Mouse (Mus musculus) embryonic facial prominence, embryonic 10.5 days (tissue): ENCODE measurements around the gene Pnlip. TPM values are rescaled to one million over a fixed set of nuclear protein-coding genes. Genes with fewer than 3 reads are reported as not detected.

ENCODE experiments used
- DNase-seq: peaks from one replicate; pipeline ENCODE4 v3.0.0-alpha.2; 2017; ENCODE audit warnings: low spot score
- H3K27ac ChIP-seq: fragments of 300-500 bp; sonication (generic); replicated peaks from 2 replicates; pipeline ENCODE4 v1.5.1; 2016; ENCODE audit warnings: mild to moderate bottlenecking
- H3K27me3 ChIP-seq: fragments of 300-500 bp; sonication (generic); replicated peaks from 2 replicates; pipeline ENCODE4 v1.6.1; 2016; ENCODE audit warnings: low read depth, mild to moderate bottlenecking; ENCODE audit not compliant: poor library complexity, severe bottlenecking
- H3K36me3 ChIP-seq: fragments of 300-500 bp; sonication (generic); replicated peaks from 2 replicates; pipeline ENCODE4 v1.6.1; 2016; ENCODE audit warnings: mild to moderate bottlenecking, moderate library complexity
- H3K4me1 ChIP-seq: fragments of 300-500 bp; sonication (generic); 2 replicates; pipeline ENCODE4 v1.6.1; 2016
- H3K4me3 ChIP-seq: fragments of 300-500 bp; sonication (generic); 2 replicates; pipeline ENCODE4 v1.5.1; 2016; ENCODE audit warnings: mild to moderate bottlenecking, moderate library complexity
- H3K9me3 ChIP-seq: fragments of 300-500 bp; sonication (generic); 2 replicates; pipeline ENCODE4 v1.6.1; 2016; ENCODE audit warnings: mild to moderate bottlenecking
- WGBS: fragments of 180-500 bp; shearing (Covaris S2); methylation state at CpG from one replicate; pipeline ENCODE4 v1.1.7; 2016; 5-methylcytosine and 5-hydroxymethylcytosine counted together
- polyA plus RNA-seq: library from polyadenylated mRNA; unstranded; fragments of >200 nt; fragmentation: Nextera tagmentation; extraction: Ambion mirVana; gene quantifications from 2 replicates; pipeline ENCODE4 v1.2.1, GENCODE M21; 2016

The Pnlip gene
- polyA plus RNA-seq, 1 experiment from 2014 or later, result not detected

DNA sequence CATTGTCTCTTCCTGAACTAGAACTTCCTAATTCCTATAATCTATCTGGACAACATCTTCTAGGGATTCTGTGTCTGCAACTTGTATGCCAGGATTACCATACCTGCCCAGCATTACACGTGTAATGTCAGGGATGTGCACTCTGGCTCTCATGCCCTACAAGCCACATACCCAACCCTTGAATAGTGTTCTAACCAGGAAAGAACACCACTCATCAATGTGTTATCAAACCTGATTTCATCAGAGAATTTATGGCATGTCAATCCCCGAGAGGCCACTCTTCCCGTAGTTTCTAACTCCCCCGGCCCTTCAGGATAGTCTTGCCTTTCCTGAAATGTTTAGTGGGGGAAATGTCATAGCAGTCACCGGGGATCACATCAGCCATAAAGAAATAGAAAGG is 12.6 kb downstream of the Pnlip start:
- no peak for DNase-seq
- Histone ChIP-seq H3K27me3 (no peaks in the 10 kb centered on the region), H3K27ac (no peak overlapping the region), H3K36me3 (no peaks in the 10 kb centered on the region), H3K4me1 (no peaks in the 10 kb centered on the region), H3K4me3 (no peak overlapping the region), H3K9me3 (no peaks in the 10 kb centered on the region)
- WGBS, result 88% methylated on average over 5 of the region's 5 CpGs

DNA sequence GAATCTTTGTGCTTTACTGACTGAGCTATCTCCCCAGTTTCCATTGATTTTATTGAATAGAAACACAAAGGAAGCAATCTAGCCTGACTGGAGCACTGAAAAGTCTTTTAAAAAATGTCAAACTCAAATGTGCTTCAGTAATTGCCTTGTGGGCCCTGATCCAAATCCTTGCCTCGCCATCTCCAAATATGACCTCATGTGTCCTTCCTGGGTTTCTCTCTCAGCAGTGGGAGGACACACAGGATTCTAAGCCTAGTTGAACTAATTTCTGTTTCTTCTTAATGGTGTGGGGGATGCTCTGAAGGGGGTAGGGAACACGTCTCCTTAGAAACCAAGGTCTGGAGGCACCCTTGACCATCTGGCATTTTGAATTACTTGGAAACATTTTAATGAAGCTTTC is 22.3 kb downstream of the Pnlip start:
- no peak for DNase-seq
- no peaks in the 10 kb centered on the region for H3K9me3 ChIP-seq
- no peaks in the 10 kb centered on the region for H3K36me3 ChIP-seq
- H3K4me3 ChIP-seq, result no peak overlapping the region
- no peak overlapping the region for H3K27ac ChIP-seq
- no peaks in the 10 kb centered on the region for H3K4me1 ChIP-seq
- H3K27me3 ChIP-seq, result no peaks in the 10 kb centered on the region
- 75% methylated on average over 2 of the region's 2 CpGs for WGBS

DNA sequence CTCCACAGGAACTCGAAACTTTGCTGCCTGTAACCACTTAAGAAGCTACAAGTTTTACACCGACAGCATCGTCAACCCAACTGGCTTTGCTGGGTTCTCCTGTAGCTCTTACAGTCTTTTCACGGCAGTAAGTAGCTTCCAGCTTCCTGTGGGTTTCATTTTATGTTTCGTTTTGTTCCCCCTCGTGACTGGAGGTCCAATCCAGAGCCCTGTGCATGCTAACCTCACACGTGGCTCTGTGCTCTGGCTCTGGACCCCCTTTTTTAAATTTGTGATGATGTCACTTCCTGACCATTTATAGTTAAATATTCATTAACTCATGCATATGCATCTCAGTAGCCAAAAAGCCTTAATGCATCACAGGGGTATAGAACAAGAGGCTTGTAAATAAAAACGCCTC is 24.8 kb downstream of the Pnlip start:
- Histone ChIP-seq H3K4me3 (no peak overlapping the region), H3K9me3 (no peaks in the 10 kb centered on the region), H3K36me3 (no peaks in the 10 kb centered on the region), H3K4me1 (no peaks in the 10 kb centered on the region), H3K27ac (no peak overlapping the region), H3K27me3 (no peaks in the 10 kb centered on the region)
- 73% methylated on average over 8 of the region's 8 CpGs for WGBS
- DNase-seq, result no peak

DNA sequence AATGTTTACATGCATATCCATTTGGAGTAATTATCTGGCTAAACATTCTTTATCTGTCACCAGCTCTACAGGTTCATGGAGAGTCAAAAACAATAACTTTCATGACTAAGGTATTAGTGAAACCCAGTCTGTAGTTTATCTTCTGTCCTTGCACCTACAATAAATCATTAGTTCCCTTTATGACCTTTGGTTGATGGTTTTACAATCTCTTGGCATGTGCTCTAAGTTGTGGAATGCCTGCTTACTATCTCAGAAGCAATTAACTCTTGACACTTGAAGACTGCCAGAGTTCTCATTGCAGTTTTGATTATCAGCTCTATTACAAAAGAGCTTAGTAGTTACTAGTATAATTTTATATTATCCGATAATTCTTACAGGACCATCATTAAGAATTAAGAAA is 36.6 kb downstream of the Pnlip start:
- no peaks in the 10 kb centered on the region for H3K4me1 ChIP-seq
- DNase-seq, result no peak
- no peak overlapping the region for H3K4me3 ChIP-seq
- H3K9me3 ChIP-seq, result no peaks in the 10 kb centered on the region
- H3K27me3 ChIP-seq, result no peaks in the 10 kb centered on the region
- H3K36me3 ChIP-seq, result no peaks in the 10 kb centered on the region
- 91% methylated on average over 1 of the region's 1 CpGs for WGBS
- no peak overlapping the region for H3K27ac ChIP-seq

DNA sequence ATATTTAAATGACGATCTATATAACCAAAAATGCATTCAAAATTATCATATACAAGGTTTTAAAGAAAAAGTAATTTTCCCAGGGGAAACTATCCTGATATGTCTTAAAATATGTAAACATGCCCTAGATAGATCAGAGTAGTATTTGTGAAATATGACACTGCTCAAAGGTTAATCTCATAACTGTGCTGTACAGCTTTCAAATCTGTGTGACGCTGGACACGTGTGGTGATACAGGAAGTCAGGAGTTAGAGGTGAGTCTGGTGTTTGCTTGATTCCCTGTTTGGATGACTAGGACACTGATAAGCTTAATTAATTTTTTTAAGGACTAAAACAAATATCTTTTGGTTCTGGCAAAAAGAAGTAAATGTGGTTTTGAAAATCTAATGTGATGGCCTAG is 43.0 kb downstream of the Pnlip start:
- H3K4me3 ChIP-seq, result no peak overlapping the region
- no peak for DNase-seq
- H3K27ac ChIP-seq, result no peak overlapping the region
- H3K27me3 ChIP-seq, result no peaks in the 10 kb centered on the region
- no peaks in the 10 kb centered on the region for H3K9me3 ChIP-seq
- WGBS, result 77% methylated on average over 3 of the region's 3 CpGs
- no peaks in the 10 kb centered on the region for H3K36me3 ChIP-seq
- no peaks in the 10 kb centered on the region for H3K4me1 ChIP-seq

DNA sequence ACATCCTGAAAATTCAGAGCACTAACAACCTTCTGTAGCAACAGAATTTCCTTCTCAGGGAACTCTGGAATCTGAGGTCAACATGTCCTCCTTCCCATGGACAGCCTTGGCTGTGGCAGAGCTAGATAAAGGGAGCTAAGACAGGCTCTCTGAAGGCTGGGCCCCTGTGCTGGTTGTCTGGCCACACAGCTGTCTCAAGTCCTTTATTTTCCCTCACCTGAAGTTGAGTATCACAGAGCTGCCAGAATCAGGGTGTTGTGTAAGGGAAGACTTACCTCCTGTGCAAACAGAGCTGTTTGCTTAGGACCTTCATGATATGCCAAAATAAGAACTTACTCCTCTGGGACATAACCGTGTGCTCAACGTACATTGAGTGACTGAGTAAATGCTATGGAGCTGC is 43.9 kb downstream of the Pnlip start:
- DNase-seq, result no peak
- Histone ChIP-seq H3K9me3 (no peaks in the 10 kb centered on the region), H3K27me3 (no peaks in the 10 kb centered on the region), H3K27ac (no peak overlapping the region), H3K4me3 (no peak overlapping the region), H3K4me1 (no peaks in the 10 kb centered on the region), H3K36me3 (no peaks in the 10 kb centered on the region)
- WGBS, result 85% methylated on average over 2 of the region's 2 CpGs

DNA sequence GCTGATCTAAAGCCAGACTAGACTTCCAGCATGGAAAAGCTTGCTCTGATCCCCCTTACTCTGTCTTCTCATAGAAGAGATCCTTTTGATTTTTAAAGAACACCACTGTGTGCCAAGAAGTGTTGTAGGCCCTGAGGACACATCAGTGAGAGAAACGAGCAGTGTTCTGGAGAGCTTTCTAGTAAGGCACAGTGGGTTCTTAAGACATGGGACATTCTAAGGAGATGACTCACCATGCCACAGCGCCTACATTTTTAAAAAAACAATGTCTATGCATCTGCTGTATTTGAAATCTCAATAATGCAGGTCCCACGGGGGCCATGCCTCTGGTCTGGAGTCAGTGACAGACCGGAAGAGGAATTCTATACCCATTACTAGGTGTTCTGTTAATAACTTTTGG is 52.3 kb downstream of the Pnlip start:
- no peaks in the 10 kb centered on the region for H3K9me3 ChIP-seq
- no peaks in the 10 kb centered on the region for H3K4me1 ChIP-seq
- DNase-seq, result no peak
- H3K27ac ChIP-seq, result no peak overlapping the region
- H3K4me3 ChIP-seq, result no peak overlapping the region
- 84% methylated on average over 4 of the region's 4 CpGs for WGBS
- no peaks in the 10 kb centered on the region for H3K27me3 ChIP-seq
- H3K36me3 ChIP-seq, result no peaks in the 10 kb centered on the region

DNA sequence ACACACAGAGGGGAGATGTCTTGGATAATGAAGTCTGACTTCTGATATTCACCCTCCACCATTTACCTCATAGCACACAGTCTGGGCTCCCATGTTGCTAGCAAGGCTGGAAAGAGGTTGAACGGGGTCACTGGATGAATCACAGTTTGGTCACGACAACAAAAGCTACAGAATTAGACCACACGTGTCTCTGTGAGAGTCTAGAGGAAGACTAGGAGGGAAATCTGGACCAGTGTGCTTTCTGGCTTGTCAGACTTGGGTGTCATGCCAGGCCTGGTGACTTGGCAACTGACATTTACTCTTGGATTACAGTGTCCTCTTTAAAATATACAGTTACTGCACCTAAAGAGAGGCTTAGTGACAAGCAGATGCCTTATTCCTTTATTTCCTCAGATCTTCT is 56.3 kb downstream of the Pnlip start:
- 78% methylated on average over 3 of the region's 3 CpGs for WGBS
- DNase-seq, result no peak
- Histone ChIP-seq H3K27me3 (no peaks in the 10 kb centered on the region), H3K9me3 (no peaks in the 10 kb centered on the region), H3K4me1 (no peaks in the 10 kb centered on the region), H3K4me3 (no peak overlapping the region), H3K36me3 (no peaks in the 10 kb centered on the region), H3K27ac (no peak overlapping the region)

DNA sequence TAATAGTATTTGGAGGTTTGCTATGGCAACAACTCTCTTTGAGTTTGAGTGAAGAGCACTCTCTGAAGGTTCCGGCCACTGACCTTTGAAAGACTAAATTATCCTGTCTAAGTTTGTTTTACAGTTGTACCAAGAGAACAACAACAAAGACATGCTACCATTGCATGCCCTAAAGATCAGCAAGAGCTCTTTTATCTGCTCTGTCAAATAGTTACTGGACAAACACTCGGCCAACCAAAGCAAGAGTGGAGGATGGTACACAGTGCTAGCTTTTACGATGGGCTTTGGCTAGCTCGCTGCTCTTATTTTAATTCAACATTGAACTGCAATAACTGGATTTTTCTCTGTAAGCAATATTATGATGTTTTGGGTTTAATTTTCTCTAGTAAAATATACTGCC is 65.6 kb downstream of the Pnlip start:
- Histone ChIP-seq H3K4me1 (no peaks in the 10 kb centered on the region), H3K4me3 (no peak overlapping the region), H3K9me3 (no peaks in the 10 kb centered on the region), H3K36me3 (no peaks in the 10 kb centered on the region), H3K27me3 (no peaks in the 10 kb centered on the region), H3K27ac (no peak overlapping the region)
- 90% methylated on average over 4 of the region's 4 CpGs for WGBS
- DNase-seq, result no peak

DNA sequence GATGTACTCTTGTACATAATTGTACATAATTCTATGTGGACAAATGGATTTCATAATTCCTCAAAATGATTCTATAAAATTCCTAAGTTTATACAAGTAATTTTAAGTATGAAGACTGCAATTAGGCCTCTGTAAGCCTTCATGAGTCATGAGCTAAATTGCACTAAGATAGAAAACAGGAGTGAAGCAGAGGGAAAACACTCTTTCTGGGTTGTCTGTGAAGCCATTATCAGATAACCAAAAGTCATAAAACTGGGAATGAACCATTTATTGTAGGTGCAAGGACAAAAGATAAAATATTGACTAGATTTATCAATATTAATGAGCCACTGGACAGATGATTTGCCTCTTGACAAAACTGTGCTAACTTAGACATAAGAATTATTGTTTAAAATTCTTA is 68.1 kb downstream of the Pnlip start:
- H3K4me3 ChIP-seq, result no peak overlapping the region
- H3K9me3 ChIP-seq, result no peaks in the 10 kb centered on the region
- DNase-seq, result no peak
- no peaks in the 10 kb centered on the region for H3K36me3 ChIP-seq
- H3K27me3 ChIP-seq, result no peaks in the 10 kb centered on the region
- no peak overlapping the region for H3K27ac ChIP-seq
- no peaks in the 10 kb centered on the region for H3K4me1 ChIP-seq

DNA sequence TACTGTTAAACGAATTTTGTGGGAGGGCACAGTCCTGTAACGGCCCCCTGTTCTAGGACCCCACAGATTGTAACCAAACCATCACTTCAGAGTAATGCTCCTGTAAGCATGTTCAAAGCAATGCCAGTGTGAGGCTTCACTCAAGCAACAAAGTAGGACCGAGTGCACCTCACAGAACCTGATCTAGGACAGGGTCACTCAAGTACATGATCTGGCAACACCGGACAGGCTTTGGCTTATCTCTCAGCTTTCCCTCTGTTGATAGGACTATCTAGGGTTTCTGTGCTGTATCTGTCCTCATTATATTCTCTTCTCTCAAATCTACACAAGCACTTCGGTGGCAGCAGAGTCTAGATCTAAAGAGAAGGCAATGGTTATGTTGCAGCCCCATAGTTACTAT is 74.3 kb downstream of the Pnlip start:
- no peaks in the 10 kb centered on the region for H3K27me3 ChIP-seq
- H3K4me3 ChIP-seq, result no peak overlapping the region
- H3K27ac ChIP-seq, result no peak overlapping the region
- H3K36me3 ChIP-seq, result no peaks in the 10 kb centered on the region
- H3K9me3 ChIP-seq, result no peaks in the 10 kb centered on the region
- peaks cover 12% of the 10 kb centered on the region; the same call in 1 of the 2 replicates for H3K4me1 ChIP-seq
- no peak for DNase-seq
- WGBS, result 89% methylated on average over 5 of the region's 5 CpGs

DNA sequence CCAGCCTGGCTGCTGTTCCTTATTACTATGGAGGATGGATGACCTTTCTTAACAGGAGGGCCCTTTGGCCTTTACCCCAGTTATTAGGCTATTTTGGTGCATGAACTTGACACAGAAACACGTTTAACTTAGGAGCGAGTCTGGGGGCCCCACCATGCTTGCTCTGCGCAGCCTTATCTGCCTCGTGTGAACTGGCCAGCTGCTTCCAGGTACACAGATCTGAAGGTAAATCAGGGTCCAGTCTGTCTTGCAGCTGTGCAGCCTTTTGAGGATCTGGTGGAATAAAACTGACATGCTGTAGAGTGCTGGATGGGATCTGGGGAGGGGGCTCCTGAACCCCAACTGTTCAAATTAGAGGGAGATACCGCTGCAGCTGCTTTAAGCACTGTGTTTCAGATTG is 75.5 kb downstream of the Pnlip start:
- Histone ChIP-seq H3K27me3 (no peaks in the 10 kb centered on the region), H3K4me3 (no peak overlapping the region), H3K27ac (no peak overlapping the region), H3K4me1 (peaks cover 12% of the 10 kb centered on the region; the same call in 1 of the 2 replicates), H3K9me3 (no peaks in the 10 kb centered on the region), H3K36me3 (no peaks in the 10 kb centered on the region)
- no peak for DNase-seq
- 69% methylated on average over 5 of the region's 5 CpGs for WGBS

DNA sequence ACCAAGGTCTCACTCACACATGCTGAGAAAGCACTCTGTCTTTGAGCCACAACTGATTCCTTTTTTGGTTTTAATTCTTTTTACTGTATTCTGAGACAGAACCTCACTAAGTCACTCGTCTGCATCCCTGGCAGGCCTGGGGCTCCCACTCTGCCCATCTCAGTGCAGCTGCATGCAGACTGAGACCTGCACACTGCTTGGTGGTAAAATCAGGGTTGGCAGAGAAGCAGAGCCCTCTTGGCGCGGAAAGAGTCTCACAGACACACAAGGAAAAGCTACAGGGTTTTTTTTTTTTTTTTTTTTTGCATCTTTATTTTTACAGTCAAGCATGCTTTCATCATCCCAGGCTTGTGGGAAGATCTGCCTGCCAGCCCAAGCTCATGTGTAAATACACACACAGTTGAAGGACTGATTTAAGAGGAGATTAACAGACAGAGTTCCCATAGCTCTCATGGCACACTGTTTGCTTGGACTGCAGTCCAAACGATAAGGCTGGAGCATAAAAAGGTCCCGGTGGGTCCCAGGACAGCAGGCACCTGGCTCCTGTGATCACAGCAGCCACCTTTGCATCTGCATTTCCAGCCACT is 76.2 kb downstream of the Pnlip start, which contains the start of gene Pnliprp1:
TSS of gene Pnliprp1 (plus strand) at position 443 of the 587 bp plus-strand sequence.
- H3K36me3 ChIP-seq, result no peaks in the 10 kb centered on the region
- H3K27me3 ChIP-seq, result no peaks in the 10 kb centered on the region
- peaks cover 12% of the 10 kb centered on the region; the same call in 1 of the 2 replicates for H3K4me1 ChIP-seq
- no peak within 1 kb of the TSS for H3K27ac ChIP-seq
- H3K4me3 ChIP-seq, result no peak within 1 kb of the TSS
- H3K9me3 ChIP-seq, result no peaks in the 10 kb centered on the region
- WGBS, result 66% methylated on average over 5 of the region's 5 CpGs
- no peak for DNase-seq
